Mouse (Mus musculus): ENCODE data around the gene Fancc.

The Fancc gene

DNA sequence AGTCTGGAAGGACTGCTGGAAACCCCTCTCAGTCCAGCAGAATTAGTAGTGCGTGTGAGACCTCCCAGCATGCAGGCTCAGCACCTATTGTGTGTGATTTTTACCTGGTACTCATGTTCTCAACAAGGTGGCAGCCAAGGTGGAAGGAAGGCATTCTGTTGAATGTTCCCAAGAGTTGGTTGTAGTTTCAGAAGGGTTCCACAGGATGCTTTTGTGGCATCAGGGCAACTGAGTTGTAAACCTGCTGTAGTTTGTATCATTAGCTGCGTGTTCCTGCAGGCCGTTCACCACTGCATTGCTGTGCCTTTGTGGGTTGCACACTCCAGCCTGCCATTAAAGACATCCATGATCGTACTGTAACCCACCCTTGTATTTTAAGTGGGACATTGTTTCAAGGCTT lies 238.4 kb downstream of the Fancc start:
- no peak for DNase-seq

DNA sequence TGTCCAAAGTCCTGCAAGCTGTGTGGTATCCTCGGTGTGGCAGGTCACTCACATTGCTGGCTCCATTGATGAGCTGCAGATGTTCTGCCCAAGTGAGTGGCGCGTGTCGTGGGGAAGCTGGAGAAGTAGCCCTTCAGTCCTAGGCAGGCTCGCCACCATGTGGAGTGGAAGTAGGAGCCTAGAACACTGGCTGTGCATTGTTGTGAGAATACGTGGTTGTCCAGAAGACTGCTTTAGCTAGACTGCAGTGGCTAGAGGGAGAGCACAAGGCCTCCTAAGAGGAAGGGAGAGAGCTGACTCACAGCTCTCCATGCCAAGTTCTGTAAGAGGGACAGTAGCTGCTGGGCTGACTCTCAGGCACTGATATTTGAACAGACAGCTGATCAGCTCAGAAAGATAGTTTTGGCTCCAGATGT lies 238.9 kb downstream of the Fancc start:
- no peak for DNase-seq

DNA sequence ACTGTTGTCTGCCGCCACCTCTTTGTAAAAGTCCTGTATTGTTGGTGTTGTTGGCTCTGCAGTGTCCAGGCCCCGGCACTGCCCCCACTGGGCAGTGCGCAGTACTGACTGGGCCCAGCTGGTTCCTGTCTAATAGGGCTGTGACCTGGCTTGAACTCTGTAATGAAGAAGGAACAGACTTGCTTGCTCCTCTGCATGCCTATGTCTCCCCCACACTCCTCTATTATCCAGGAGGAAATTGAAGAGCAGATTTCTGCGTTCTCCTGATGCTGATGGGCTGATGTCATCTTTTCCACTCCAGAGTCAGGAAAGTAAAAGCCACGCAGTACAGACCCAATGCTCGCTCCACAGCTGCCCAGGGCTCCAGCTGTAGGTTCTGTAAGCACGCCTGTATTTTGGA lies 240.3 kb downstream of the Fancc start:
- no peak for DNase-seq

DNA sequence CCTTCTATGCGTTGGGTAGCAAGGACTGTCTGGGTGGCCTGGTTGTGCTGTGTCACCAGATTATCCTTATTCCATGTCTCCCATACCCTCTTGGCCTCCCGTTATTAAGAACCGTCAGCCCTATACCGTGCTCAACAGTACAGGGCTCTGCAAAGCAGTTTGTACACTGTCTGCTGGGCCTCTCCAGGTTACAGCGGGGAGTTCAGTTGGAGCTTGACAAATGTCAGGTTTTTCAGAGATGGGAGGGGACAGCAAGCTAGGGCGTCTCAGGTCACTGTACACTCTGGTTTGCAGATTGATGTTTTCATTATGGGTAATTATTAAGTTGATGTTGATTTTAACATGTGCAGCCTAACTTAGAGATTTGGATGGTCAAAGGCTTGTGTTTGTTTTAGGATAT lies 240.9 kb downstream of the Fancc start:
- DNase-seq, result no peak

DNA sequence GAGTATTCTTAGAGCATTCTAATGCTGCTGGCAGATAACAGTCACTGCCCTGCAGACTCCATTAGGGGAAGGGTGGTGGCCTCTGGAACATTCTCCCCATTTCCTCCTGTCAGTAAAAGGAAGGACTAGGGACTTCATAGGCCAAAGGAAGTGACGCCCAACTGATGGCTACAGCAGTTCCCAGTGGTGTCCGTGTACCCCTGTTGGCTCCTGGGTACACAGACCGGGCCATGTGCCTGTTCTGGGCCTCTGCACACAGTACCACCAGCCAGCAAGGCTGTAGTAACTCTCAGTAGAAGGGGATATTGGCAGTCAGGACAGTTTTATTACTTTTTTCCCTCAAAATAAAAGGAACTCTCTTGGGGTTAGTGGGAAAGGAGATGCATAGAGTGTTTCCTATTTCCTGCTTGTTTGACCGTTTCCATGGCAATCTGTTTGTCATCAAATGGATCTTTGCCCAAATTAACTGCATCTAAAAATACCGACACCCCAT lies 241.5 kb downstream of the Fancc start:
- DNase-seq, result no peak

DNA sequence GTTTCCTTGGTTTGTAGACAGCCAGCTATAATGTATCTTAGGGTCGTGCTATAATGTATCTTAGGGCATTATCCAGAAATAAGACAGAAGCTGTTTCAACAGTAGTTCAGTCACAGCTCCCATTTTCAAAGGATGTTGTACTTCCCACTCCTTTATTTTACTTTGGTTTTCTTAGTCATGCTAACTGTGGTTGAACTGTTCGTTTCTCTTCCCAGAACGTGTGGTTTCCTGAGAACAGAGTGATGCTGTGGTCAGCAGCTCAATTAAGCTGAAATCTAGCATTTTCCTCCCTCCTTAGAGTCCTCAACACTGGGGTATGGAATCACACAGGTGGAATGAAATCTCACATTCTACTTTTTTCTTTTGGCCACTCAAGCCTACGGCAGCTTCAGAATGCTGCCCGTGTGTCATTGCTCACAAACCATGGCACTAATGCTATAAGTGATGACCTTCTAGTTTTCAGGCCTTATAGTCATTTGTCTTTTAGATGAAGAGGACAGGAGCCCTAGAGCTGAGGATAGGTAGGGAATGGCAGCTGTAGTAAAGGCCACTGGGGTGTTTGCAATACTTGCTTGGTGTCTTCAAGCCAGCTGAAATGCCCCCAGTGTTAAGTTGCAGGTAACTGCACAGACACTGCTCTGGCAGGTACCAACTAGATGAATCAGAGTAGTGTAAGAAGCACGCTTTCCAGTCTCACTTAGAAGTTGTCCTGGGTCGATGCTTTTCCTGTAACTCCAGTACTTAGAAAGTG lies 243.0 kb downstream of the Fancc start:
- DNase-seq, result no peak

DNA sequence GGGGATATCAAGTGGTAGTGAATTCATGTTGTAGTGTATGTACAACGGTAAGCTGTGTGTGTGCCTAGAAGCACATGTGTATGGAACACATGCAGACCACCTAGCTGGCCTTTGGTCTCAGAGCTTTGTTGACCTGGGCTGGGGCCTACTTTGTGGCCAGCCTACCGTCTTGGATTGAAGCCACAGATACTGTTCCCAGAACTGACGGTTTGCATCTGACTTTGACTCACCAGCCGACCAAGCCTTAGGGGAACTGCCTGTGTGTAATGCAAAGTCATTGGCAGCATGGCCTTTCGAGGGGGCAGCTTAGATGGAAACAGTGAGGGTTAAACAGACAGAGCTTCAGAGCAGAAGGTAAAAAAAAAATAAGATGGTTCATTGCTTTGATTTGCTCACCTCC lies 243.9 kb downstream of the Fancc start:
- no peak for DNase-seq

DNA sequence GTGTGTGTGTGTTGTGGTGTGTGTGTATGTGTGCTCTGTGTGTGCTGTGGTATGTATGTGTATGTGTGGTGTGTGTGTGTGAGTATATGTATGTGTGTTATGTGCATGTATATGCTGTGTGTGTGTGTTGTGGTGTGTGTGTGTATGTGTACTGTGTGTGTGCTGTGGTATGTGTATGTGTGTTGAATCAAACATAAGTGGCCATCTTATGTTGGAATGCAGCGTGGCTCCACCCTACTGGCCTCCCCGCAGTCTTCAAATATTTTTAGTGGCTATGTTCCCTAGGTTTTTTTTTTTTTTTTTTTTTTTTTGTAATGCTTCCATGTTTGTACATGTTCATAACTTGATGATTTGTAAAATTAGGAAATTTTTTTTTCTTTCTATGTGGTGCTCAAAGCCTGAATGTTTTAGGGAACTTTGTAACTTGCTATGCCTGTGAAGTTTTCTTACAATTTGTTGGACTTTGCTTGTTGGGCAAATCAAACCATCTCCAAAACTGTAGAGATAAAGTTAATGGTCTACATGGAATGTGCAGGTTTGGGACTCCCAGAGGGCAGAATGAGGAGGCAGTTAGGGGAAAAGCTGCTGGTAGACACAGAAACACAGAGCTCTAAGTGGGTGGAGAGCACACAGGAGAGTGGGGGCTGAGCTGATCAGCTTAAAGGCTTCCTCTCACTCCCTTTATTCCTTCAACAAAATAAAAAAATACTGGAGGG lies 244.6 kb downstream of the Fancc start:
- DNase-seq, result no peak

DNA sequence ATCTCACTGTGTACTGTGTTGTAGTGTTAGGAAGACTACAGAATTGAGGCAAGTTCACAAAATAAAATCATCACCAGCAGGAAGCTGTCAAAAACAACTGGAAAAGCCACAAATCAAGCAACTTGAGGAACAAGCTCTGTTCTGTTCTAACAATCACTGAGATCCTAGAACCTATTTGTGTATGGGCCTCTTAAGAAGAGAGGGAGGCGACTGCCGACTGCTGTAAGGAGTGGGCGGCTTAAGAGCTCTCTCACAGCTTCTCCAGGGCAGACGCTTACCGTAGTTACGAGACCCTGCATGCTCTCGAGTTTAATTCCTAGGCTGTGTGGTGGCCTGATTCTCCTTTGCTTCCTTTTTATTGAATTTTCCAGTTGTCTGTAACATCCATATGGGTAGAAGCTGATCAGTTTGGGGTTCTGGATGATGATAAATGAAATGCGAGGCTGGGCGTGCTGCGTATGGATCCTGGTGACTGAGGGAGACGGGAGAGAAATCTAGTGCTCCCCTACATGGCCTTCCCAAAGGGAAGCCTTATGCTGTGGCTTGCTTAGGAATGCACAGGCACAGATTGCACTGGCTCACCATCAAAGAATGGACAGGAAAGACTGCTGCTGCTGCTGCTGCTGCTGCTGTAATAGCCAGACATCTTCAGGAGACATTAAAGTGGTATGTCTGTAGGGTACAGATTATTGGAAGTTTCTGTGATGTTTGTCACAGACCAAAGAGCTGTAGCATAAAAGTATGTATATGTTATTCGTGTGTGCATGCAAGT lies 245.8 kb downstream of the Fancc start:
- DNase-seq, result no peak

DNA sequence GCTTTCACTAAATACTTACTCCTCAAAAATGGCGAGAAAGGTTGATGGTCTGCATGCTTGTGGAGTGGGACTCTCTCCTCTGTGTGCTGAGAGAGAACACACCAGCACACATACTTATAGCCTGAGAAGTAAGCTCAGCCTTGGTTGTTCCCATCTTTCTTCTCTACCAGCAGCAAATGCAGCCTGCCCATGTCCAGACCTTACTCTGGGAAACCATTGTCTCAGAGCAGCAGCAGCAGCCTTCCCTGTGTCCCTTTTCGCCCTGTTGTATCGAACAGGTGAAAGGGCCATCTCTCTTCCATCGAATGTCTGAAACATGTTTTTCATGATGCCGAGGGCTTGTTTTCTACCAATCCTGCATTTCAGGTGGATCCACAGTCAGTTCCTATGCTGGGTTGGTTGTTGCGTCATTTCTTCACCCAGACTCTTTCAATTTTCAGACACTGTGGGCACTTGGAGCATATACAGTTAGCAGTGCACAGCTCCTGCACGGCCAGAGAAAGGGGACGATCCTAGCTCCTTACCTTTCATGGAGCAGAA lies 246.6 kb downstream of the Fancc start:
- DNase-seq, result no peak

DNA sequence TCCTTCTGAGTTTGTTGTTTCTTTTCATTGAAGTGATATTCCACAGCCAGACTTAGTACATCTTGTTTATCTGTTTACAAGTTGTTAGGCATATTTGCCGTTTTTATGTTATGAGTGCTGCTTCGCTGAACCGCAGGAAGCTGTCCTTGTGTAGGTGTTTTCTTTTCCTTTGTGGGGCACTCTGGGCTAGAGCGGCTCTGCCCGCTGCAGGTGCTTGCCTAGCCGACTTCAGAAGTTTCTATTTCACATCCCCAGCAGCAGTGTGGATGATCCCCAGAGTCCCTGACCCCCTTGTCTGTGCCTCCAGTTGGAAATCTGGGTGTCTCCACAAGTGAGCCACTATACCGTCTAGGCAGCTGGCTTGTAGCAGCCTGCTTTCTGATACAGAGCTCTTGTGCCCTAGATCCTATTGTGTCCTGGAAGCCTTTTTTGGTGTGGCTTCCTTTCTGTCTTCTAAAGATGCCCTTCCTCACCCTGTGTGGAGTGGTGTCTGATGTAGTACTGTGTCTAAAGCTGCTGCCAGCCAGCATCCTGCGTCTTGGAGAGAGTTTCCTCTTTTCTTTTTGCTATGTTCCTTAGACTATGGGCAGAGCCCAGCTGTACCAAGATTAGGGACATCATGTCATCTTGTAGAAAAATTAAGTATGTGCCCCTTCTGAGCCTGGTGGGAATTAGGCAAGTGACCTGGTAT lies 247.2 kb downstream of the Fancc start:
- peak; percentile 52 for DNase-seq

DNA sequence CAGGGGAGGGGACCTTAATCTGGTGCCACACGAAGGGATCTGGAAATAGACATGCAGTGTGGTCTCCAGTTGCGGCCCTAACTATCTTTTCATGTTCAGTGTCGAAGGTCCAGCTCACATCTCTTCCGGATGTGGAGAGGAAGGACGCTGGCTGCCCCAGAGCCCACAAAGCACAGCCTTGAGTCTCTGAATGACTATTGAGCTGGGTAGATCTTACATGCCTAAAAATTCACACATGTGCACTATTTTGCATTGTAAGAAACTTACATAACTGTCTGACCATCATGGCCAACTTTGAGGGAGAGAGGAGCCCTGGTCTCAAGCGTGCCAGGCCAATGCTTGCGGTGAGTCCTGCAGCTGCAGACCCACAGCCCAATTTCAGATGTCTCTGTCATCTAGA lies 247.9 kb downstream of the Fancc start:
- no peak for DNase-seq

DNA sequence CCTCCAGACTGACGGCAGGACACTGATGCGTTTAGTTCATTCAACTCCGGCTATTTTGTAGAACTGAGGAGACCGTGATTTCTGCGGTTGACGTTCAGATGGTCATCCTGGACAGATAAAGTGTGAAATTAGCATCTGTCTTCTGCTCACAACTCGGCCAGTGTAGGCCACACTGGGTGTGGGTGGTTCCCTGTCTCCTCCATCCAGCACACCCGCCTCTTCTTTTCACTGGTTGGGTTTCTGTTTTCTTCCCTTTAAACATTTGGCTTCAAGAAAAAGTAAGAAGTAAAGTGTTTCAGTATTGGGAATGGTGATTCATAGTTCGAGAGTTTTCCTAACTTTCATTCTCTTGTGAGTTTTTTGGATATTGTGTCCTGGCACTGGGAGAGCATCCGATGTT lies 248.8 kb downstream of the Fancc start:
- DNase-seq, result no peak

DNA sequence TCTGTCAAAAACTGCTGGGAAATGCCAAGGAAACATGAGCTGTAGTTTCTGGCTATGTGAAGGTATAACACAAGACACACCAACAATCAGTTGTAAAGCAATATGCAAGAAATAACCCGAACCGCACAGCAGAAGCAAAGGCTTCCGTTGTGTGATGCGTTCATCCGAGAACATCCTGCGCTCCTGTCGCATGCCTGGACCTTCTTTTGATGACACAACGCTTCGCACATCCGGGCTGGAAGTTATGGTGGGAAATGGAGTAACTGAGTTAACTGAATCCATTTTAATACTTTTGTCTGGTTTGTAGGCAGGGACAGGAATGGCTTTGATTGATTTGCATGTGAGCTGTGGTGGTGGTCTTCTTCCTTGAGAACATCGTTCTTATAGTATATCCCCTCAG lies 249.4 kb downstream of the Fancc start:
- DNase-seq, result no peak

DNA sequence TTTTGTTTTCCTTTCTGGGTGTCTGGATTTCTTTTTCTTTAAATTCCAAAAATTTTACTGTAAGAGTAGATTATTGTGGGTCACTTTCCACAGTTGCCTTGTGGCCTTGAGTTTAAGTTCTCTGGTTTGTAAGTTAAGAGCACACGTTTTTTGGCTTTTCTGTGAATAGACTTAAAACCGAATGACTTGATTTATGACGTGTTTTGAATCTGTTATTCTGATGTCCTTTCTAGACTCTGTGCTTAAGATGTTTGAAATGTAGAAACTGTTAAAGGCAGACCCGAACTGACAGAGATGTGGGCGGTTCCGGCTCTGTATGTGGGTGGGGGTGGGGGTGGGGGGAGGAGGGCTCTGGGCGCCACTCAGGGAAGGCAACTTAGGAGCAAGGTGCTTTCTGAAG lies 250.0 kb downstream of the Fancc start:
- DNase-seq, result no peak

DNA sequence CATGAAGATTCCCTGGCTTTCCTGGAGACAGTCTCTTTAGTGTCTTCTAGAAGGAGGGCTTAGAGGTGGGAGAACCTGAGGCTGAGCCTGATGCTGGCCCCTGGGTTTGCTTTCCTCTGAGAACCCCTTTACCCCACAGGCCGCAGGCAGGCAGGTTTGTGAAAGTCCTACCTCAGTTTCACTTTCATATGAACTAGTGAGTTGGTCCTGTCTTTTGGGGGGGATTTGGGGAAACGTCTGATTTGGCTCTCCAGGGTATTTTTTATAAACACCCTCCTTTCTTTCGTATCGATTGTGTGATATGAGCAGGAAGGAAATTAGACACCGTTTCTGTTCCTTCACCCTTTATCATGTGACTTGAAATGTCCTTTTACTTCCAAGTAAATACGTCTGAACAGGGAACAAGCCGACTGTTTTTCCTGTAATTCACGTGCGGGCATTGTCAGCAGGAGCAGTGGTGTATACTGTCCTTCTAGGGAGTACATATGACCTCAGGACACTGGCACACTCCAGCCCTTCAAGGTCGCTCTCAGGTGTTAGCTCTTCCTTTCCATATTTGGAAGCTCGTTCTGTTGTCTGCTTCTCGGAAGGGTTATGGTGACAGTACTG lies 250.6 kb downstream of the Fancc start:
- no peak for DNase-seq

DNA sequence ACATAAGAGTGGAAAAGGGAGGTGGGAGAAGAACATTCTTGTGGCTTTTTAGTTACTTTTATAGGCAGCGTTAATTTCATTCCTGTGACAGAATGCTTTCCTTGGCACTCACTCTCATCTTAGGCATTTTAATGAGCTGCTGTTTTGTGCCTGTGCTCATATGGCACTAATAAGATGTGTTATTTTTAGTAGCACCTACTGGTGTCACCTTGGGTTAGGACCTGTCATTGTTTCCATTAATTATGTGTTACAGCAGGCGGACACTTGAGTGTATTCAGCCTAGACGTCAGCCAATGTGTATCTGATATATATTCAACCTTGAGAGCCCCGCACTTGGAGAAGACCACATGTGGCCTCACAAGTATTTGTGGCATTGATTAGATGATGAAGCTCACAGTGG lies 251.3 kb downstream of the Fancc start:
- DNase-seq, result no peak

DNA sequence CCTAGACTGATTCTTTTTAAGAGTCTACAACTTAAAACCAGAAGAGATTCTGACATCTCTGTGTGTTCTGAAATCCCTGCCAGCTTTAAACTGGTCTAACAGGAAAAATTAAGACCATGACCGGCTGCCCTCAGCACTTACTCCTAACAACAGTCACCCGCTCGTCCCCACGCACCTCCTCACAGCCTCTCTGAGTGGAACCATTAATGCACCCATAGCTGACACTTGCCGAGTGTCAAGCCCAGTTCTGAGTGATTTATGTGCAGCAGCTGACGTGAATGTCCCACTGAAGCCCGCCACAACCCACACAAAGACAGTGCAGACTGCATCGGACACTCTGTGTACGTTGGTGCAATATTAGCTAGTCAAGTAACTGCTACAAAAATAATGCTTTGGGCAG lies 251.9 kb downstream of the Fancc start:
- DNase-seq, result no peak

DNA sequence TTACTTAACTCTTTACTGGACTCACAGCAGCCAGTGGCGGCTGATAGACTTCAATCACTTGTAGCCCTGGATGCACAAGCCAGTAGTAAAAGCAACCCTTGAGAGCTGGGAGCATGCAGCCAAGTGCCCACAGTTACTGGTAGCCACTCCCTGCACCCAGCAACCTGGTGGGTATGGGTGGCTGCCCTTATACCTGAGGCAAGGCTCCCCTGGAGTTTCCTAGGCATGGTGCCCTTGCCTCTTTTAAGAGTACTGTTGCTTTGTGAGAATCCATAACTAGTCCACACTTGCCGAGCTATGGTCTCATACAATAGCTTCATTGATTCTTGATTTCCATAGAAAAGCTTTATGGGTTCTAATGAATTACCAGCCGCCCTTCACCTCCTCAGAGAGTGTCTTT lies 252.7 kb downstream of the Fancc start:
- DNase-seq, result no peak

DNA sequence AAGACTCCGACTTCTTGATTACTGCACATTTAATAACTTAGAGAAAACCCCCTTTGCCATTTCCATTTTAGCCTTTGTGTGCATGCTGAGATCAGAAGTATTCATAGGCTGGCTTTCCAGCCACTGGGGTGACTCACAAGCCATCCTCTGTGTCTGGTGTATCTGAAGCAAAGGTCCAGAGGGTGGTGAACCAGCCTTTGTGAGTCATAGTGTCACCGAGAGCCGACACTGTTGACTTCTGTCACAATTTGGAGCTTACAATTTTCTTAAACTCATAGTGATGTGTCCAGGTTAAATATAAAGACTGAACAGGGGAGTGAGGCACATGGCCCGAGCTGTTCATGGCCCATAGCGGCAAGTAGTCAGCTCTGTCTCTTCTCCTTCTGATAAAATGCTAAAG lies 253.5 kb downstream of the Fancc start:
- DNase-seq, result no peak

DNA sequence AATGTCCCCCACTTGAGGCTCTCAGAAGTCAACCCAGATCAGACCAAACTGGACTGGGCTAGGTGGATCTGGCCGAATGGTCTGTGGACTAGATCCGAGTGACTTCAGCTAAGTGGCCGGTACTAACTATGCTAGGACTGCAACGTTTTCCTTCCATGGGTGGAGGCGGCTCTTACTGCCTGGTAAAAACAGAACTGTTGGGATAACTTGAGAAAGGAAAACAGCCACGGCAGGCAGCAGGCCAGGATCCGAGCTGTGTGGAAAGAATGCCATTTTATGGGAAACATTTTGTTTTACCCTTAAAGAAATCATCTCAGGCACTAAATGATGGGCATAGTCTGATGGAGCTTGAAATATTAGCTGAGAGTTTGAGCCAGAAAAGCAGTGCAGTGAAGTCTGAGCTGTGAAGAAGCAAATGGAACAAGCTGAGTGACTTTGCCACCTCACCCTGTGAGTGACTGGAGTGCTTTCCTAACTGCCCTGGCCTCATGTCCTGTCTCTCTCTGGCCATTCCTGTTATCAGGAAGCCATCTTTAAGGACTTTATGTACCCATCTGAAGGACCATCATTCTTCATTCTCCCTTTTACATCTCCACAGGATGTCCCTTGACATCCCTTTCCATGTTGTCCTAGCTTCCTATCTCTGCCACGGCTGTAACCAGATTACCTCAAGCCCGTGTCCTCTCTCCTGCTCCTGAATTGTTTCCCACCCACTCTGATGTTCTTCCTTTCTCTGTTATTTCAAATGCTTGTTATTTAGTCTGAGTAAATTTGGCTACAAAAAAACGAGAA lies 254.5 kb downstream of the Fancc start:
- no peak for DNase-seq

DNA sequence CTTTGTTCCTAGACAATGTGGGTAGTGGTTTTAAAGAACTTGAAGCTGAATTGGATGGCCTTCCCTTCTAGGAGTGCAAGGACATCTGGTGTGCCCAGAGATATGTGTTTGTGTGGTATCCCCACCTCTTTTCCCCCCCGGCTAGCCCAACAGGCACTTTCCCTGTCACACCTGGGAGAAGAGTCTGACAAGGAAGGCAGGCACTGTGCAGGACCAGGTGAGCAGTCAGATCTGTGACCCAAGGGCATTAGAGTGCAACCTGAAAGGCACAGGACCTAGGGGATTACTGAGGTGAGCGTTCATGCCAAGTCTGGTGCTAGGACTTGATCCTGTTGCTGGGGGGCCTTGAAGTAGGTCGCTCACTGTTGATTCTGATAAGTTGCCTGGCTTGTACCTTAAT lies 255.4 kb downstream of the Fancc start:
- DNase-seq, result no peak
